Mouse (Mus musculus): ENCODE results near the gene Ptgfrn. TPM values are rescaled to one million over a fixed set of nuclear protein-coding genes. Genes with fewer than 3 reads are reported as not detected.

The Ptgfrn gene
- total and polyA plus RNA-seq, 3 experiments = not detected

DNA sequence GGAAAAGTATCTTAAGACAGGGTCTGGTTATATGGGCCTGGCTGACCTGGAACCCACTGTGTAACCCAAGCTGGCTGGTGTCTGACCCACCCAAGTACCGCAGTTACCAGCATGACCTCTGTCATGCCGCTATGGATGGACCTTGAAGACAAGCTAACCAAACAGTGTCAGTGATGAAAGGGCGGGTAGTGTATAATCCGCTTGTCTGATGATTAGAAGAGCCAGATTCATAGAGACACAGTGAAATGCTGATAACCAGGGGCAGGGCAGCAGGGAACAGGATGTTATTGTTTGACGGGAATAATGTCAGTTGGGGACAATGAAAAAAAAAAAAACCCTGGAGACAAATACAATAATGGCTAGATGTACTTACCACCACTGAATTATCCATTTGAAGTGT lies 21.7 kb upstream of the Ptgfrn start:
- Histone ChIP-seq H3K79me2 (replicated peaks; ENCODE audit: control insufficient read depth, extremely low read depth, insufficient read depth, poor library complexity, severe bottlenecking) (no peaks in the 10 kb centered on the region), H3K27me3 (replicated peaks) (no peaks in the 10 kb centered on the region), H3K4me2 (ENCODE audit: insufficient read depth, low read depth, poor library complexity, severe bottlenecking) (no peak overlapping the region), H3K4me3 (replicated peaks in 1 of 3; ENCODE audit: low read depth in 2 of 3, low read length in 2 of 3, poor library complexity in 1 of 3) (no peak overlapping the region), H3K9me3 (replicated peaks; ENCODE audit: low read length) (no peaks in the 10 kb centered on the region), H3K36me3 (replicated peaks in 1 of 2; ENCODE audit: control insufficient read depth in 1 of 2, insufficient read depth in 1 of 2, low read length in 1 of 2) (no peaks in the 10 kb centered on the region), H3K27ac (ENCODE audit: insufficient read depth, low read depth) (no peak overlapping the region), H3K9ac (ENCODE audit: insufficient read depth, low read depth) (no peak overlapping the region), H3K4me1 (ENCODE audit: control insufficient read depth in 1 of 2, insufficient read depth in 2 of 2) (peaks cover 5% of the 10 kb centered on the region in 2 experiments; a peak in 2 of 4 replicates)
- TF ChIP-seq EP300 (IDR thresholded peaks at IDR 0.05; ENCODE audit: low read length) (no peak), RAD21 (IDR thresholded peaks at IDR 0.05; ENCODE audit: low read depth, low read length) (no peak), NELFE (IDR thresholded peaks at IDR 0.05; ENCODE audit: low read depth, low read length) (no peak), USF2 (conservative IDR thresholded peaks at IDR 0.05; ENCODE audit: low read depth, low read length) (no peak), ZNF384 (IDR thresholded peaks at IDR 0.05; ENCODE audit: low read depth, low read length) (no peak), POLR2A (IDR thresholded peaks at IDR 0.05; ENCODE audit: low read depth, low read length) (no peak), BHLHE40 (IDR thresholded peaks at IDR 0.05; ENCODE audit: low read depth, low read length) (no peak)
- DNase-seq (ENCODE audit: extremely low read depth) = no peak
- in situ Hi-C loops (cut with MboI; ENCODE audit: low pct_ligation_motif_present, low pct_unique_long_range_greater_than_20kb, low sequenced_read_pairs) (no loop called here), dilution Hi-C loops (cut with MboI; ENCODE audit: extremely low pct_ligation_motif_present, extremely low pct_unique_long_range_greater_than_20kb, low sequenced_read_pairs) (no loop called here)

DNA sequence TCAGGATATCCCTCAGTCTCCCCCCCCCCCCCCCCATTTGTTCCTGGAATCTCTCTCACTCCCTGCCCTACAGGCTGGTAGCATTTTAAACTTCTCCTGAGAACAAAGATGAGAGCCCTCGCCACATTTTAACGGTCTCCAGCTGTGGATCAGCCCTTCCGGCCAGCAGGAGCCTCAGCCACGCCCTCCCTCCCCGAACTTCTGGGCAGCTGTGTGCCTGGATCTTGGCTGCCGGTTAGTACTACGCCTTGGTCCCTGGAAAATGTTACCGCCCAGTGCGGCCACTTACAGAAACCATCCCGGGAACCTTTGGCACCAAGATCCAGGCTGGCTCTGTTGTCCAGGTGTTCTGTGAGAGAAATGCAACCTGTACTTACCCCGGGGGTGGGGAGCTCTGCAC lies 20.4 kb upstream of the Ptgfrn start:
- Histone ChIP-seq H3K9ac (ENCODE audit: insufficient read depth, low read depth) (no peak overlapping the region), H3K79me2 (replicated peaks; ENCODE audit: control insufficient read depth, extremely low read depth, insufficient read depth, poor library complexity, severe bottlenecking) (no peaks in the 10 kb centered on the region), H3K4me1 (ENCODE audit: control insufficient read depth in 1 of 2, insufficient read depth in 2 of 2) (no peaks in the 10 kb centered on the region), H3K4me2 (ENCODE audit: insufficient read depth, low read depth, poor library complexity, severe bottlenecking) (no peak overlapping the region), H3K4me3 (replicated peaks in 1 of 3; ENCODE audit: low read depth in 2 of 3, low read length in 2 of 3, poor library complexity in 1 of 3) (no peak overlapping the region), H3K9me3 (replicated peaks; ENCODE audit: low read length) (no peaks in the 10 kb centered on the region), H3K27me3 (replicated peaks) (no peaks in the 10 kb centered on the region), H3K27ac (ENCODE audit: insufficient read depth, low read depth) (no peak overlapping the region), H3K36me3 (replicated peaks in 1 of 2; ENCODE audit: control insufficient read depth in 1 of 2, insufficient read depth in 1 of 2, low read length in 1 of 2) (no peaks in the 10 kb centered on the region)
- TF ChIP-seq CTCF (conservative IDR thresholded peaks at IDR 0.05 in 1 of 2, IDR thresholded peaks at IDR 0.05 in 1 of 2; ENCODE audit: low read depth in 2 of 2, low read length in 2 of 2) (no peak), ZMIZ1 (IDR thresholded peaks at IDR 0.05; ENCODE audit: low read depth, low read length) (no peak), TBP (conservative IDR thresholded peaks at IDR 0.05; ENCODE audit: low read depth, low read length) (no peak), NELFE (IDR thresholded peaks at IDR 0.05; ENCODE audit: low read depth, low read length) (no peak)
- dilution Hi-C loops (cut with MboI; ENCODE audit: extremely low pct_ligation_motif_present, extremely low pct_unique_long_range_greater_than_20kb, low sequenced_read_pairs) (no loop called here), in situ Hi-C loops (cut with MboI; ENCODE audit: low pct_ligation_motif_present, low pct_unique_long_range_greater_than_20kb, low sequenced_read_pairs) (no loop called here)
- no peak for DNase-seq (ENCODE audit: extremely low read depth)

GRCm38 (mm10) chr3:101129620-101130019 lies 19.5 kb upstream of the Ptgfrn start:
- no peak overlapping the region for H3K4me3 ChIP-seq (replicated peaks in 1 of 3; ENCODE audit: low read depth in 2 of 3, low read length in 2 of 3, poor library complexity in 1 of 3)
- H3K27me3 ChIP-seq (replicated peaks) = no peaks in the 10 kb centered on the region
- no peak for DNase-seq (ENCODE audit: extremely low read depth)
- peaks cover 0 to 5% of the 10 kb centered on the region in 2 experiments; a peak in 2 of 4 replicates for H3K4me1 ChIP-seq (ENCODE audit: control insufficient read depth in 1 of 2, insufficient read depth in 2 of 2)
- H3K36me3 ChIP-seq (replicated peaks in 1 of 2; ENCODE audit: control insufficient read depth in 1 of 2, insufficient read depth in 1 of 2, low read length in 1 of 2) = no peaks in the 10 kb centered on the region
- H3K9ac ChIP-seq (ENCODE audit: insufficient read depth, low read depth) = no peak overlapping the region
- dilution Hi-C loops (cut with MboI; ENCODE audit: extremely low pct_ligation_motif_present, extremely low pct_unique_long_range_greater_than_20kb, low sequenced_read_pairs) (no loop called here), in situ Hi-C loops (cut with MboI; ENCODE audit: low pct_ligation_motif_present, low pct_unique_long_range_greater_than_20kb, low sequenced_read_pairs) (no loop called here)
- no peaks in the 10 kb centered on the region for H3K79me2 ChIP-seq (replicated peaks; ENCODE audit: control insufficient read depth, extremely low read depth, insufficient read depth, poor library complexity, severe bottlenecking)
- TF ChIP-seq NELFE (IDR thresholded peaks at IDR 0.05; ENCODE audit: low read depth, low read length) = no peak
- TF ChIP-seq UBTF (IDR thresholded peaks at IDR 0.05; ENCODE audit: low read depth, low read length) = no peak
- TF ChIP-seq GABPA (IDR thresholded peaks at IDR 0.05; ENCODE audit: insufficient replicate concordance, low read depth, low read length) = no peak
- TF ChIP-seq NRF1 (IDR thresholded peaks at IDR 0.05; ENCODE audit: low read depth, low read length) = no peak
- TF ChIP-seq ETS1 (conservative IDR thresholded peaks at IDR 0.05; ENCODE audit: low read depth, low read length) = no peak
- no peak for TF ChIP-seq BHLHE40 (IDR thresholded peaks at IDR 0.05; ENCODE audit: low read depth, low read length)
- TF ChIP-seq E2F4 (IDR thresholded peaks at IDR 0.05; ENCODE audit: insufficient replicate concordance, low read depth, low read length) = no peak
- no peak overlapping the region for H3K4me2 ChIP-seq (ENCODE audit: insufficient read depth, low read depth, poor library complexity, severe bottlenecking)
- no peak overlapping the region for H3K27ac ChIP-seq (ENCODE audit: insufficient read depth, low read depth)
- no peaks in the 10 kb centered on the region for H3K9me3 ChIP-seq (replicated peaks; ENCODE audit: low read length)
